Mouse (Mus musculus): ENCODE measurements at regions not wholly inside any gene's neighbourhood (a gene's known extent, or its start where the extent isn't known, plus 50 kb on each side); places are given as distances from the start of the nearest gene placed in this dataset.
A peak's percentile ranks its signal among the peaks of the same experiment; 100 is the strongest.

- no peak for DNase-seq (ENCODE audit: inconsistent age in 2 of 2, low spot score in 1 of 2)
Measured at GRCm38 (mm10) chr3:49282679-49283078, 474.4 kb downstream of the Pcdh18 start.

GRCm38 (mm10) chr3:49278356-49278755 lies 478.8 kb downstream of the Pcdh18 start:
- no peak for DNase-seq (ENCODE audit: inconsistent age in 2 of 2, low spot score in 1 of 2)

GRCm38 (mm10) chr3:49274286-49274923 lies 482.7 kb downstream of the Pcdh18 start:
- no peak for DNase-seq (ENCODE audit: inconsistent age in 2 of 2, low spot score in 1 of 2)

- peak in 1 of 2 experiments; percentile 17 for DNase-seq (ENCODE audit: inconsistent age in 2 of 2, low spot score in 1 of 2)
Measured at GRCm38 (mm10) chr3:49266048-49266447, 491.1 kb downstream of the Pcdh18 start.
